Mouse (Mus musculus) testis, adult 2 months (tissue): ENCODE measurements around the gene Apol10b. TPM values are rescaled to one million over a fixed set of nuclear protein-coding genes. Genes with fewer than 3 reads are reported as not detected.

ENCODE experiments used
- H3K27ac ChIP-seq: fragments of 200-500 bp; 2 replicates; pipeline ENCODE4 v1.5.1; 2012; ENCODE audit warnings: low read depth, low read length; ENCODE audit not compliant: control insufficient read depth, insufficient read depth
- H3K27me3 ChIP-seq: fragments of 200-500 bp; 2 replicates; pipeline ENCODE4 v1.6.1; 2012; ENCODE audit warnings: mild to moderate bottlenecking, low read length, moderate library complexity; ENCODE audit not compliant: control insufficient read depth, insufficient read depth
- H3K36me3 ChIP-seq: fragments of 200-500 bp; 2 replicates; pipeline ENCODE4 v1.6.1; 2012; ENCODE audit warnings: mild to moderate bottlenecking, low read length; ENCODE audit not compliant: control insufficient read depth, insufficient read depth
- H3K4me1 ChIP-seq: fragments of 200-500 bp; 2 replicates; pipeline ENCODE4 v1.6.1; 2012; ENCODE audit warnings: low read length; ENCODE audit not compliant: control insufficient read depth, insufficient read depth
- H3K4me3 ChIP-seq: fragments of 200-500 bp; 2 replicates; pipeline ENCODE4 v1.5.1; 2012; ENCODE audit warnings: low read depth, mild to moderate bottlenecking, low read length, moderate library complexity, mixed read lengths; ENCODE audit not compliant: control insufficient read depth
- CTCF ChIP-seq: fragments of 200-500 bp; IDR thresholded peaks from 2 replicates; pipeline ENCODE4 v1.5.1; 2012; ENCODE audit warnings: low read depth, mild to moderate bottlenecking, inconsistent platforms, low read length, moderate library complexity; ENCODE audit not compliant: control insufficient read depth, insufficient read depth, insufficient replicate concordance
- POLR2A ChIP-seq: fragments of 200-500 bp; IDR thresholded peaks from 2 replicates; pipeline ENCODE4 v1.6.1; 2012; ENCODE audit warnings: low read depth, mild to moderate bottlenecking, inconsistent platforms, low read length, moderate library complexity; ENCODE audit not compliant: control insufficient read depth
- polyA plus RNA-seq: library from polyadenylated mRNA; depleted of rRNA; stranded (reverse); fragments of >200 nt; gene quantifications from 2 replicates; pipeline ENCODE4 v1.2.3, GENCODE M21; 2012

The Apol10b gene
- polyA plus RNA-seq, 1 experiment: 0.05 TPM

DNA sequence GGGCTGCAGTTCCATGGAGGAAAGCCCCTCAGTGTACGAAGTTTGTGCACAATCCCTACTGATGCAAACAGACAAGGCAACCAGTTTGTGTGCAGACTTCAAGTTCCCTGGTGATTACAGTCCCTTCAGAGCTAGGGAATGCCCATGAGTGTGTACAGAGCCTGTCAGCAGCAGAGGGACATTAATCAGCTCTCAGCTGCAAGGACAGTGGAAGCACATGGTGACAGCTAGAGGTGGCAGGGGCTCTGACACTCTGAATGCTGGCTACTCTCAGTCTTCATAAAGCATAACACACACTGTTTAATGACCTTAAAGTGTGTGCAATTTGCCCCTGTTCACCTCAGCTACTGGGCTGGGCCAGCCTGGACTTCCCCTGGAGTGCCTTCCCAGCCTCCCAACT is 2.4 kb downstream of the Apol10b start:
- Histone ChIP-seq H3K4me1 (peaks cover 2% of the 10 kb centered on the region; the same call in 1 of the 2 replicates), H3K36me3 (no peaks in the 10 kb centered on the region), H3K27ac (no peak overlapping the region), H3K27me3 (no peaks in the 10 kb centered on the region), H3K4me3 (no peak overlapping the region)
- no peak for TF ChIP-seq CTCF
- no peak for TF ChIP-seq POLR2A

DNA sequence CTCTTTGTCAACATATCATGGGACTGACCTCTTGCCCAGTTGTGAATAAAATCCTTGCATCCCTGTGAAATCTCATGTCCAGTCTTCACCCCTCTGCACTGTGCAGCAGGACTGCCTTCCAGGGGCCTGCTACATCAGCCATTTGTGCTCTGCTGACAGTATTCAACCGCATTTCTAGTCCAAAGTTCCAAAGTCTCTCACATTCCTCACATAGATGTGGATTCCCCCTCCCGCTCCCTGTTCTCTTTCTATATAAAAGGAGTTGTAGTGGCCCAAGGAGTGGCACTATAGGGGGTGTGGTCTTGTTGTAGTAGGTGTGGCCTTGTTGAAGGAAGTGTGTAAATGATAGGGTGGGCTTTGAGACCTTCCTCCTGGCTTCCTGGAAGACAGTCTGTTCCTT is 5.0 kb downstream of the Apol10b start:
- Histone ChIP-seq H3K4me3 (no peak overlapping the region), H3K27me3 (no peaks in the 10 kb centered on the region), H3K4me1 (no peaks in the 10 kb centered on the region), H3K36me3 (no peaks in the 10 kb centered on the region), H3K27ac (no peak overlapping the region)
- TF ChIP-seq CTCF (no peak), POLR2A (no peak)

- no peak for TF ChIP-seq POLR2A
- Histone ChIP-seq H3K36me3 (no peaks in the 10 kb centered on the region), H3K27me3 (no peaks in the 10 kb centered on the region), H3K4me1 (no peaks in the 10 kb centered on the region), H3K4me3 (no peak overlapping the region), H3K27ac (no peak overlapping the region)
Measured at GRCm38 (mm10) chr15:77588981-77589380, 6.9 kb downstream of the Apol10b start.

GRCm38 (mm10) chr15:77587026-77587425 is 8.9 kb downstream of the Apol10b start:
- no peaks in the 10 kb centered on the region for H3K36me3 ChIP-seq
- H3K27me3 ChIP-seq: no peaks in the 10 kb centered on the region
- H3K4me3 ChIP-seq: no peak overlapping the region
- TF ChIP-seq POLR2A: no peak
- TF ChIP-seq CTCF: no peak
- no peak overlapping the region for H3K27ac ChIP-seq
- H3K4me1 ChIP-seq: no peaks in the 10 kb centered on the region

GRCm38 (mm10) chr15:77581681-77582080 is 14.2 kb downstream of the Apol10b start:
- no peak overlapping the region for H3K4me3 ChIP-seq
- H3K36me3 ChIP-seq: no peaks in the 10 kb centered on the region
- H3K27me3 ChIP-seq: no peaks in the 10 kb centered on the region
- TF ChIP-seq POLR2A (no peak), CTCF (no peak)
- no peak overlapping the region for H3K27ac ChIP-seq
- peaks cover 2% of the 10 kb centered on the region; the same call in 1 of the 2 replicates for H3K4me1 ChIP-seq

DNA sequence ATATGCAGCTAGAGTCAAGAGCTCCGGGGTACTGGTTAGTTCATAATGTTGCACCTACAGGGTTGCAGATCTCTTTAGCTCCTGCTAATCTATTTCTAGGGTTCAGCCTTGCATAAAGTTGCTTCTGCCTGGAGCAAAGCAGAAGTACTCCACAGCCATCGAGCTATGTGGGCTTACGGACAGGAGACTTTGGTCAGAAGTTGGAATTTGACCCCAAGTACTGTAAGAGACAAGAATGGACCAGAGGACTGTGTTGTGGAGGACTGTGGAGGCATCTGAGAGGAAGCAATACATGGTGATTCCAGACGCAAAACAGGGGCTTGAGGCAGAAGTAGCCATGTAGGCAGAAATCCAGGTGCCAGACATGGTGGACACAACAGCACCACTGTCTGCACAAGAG is 16.6 kb downstream of the Apol10b start:
- Histone ChIP-seq H3K4me1 (peaks cover 2% of the 10 kb centered on the region; the same call in 1 of the 2 replicates), H3K27ac (no peak overlapping the region), H3K36me3 (no peaks in the 10 kb centered on the region), H3K27me3 (no peaks in the 10 kb centered on the region), H3K4me3 (no peak overlapping the region)
- no peak for TF ChIP-seq CTCF
- TF ChIP-seq POLR2A: no peak

- no peak overlapping the region for H3K4me3 ChIP-seq
- no peaks in the 10 kb centered on the region for H3K27me3 ChIP-seq
- no peak overlapping the region for H3K27ac ChIP-seq
- H3K36me3 ChIP-seq: no peaks in the 10 kb centered on the region
- no peak for TF ChIP-seq POLR2A
- TF ChIP-seq CTCF: no peak
- peaks cover 2% of the 10 kb centered on the region; the same call in 1 of the 2 replicates for H3K4me1 ChIP-seq
Measured at GRCm38 (mm10) chr15:77578801-77579200, 17.1 kb downstream of the Apol10b start.

GRCm38 (mm10) chr15:77563219-77563618 is 32.7 kb downstream of the Apol10b start:
- TF ChIP-seq CTCF (no peak), POLR2A (no peak)
- 0 out of 2 replicates have a peak overlapping the region, but pooled peaks have one; percentile 34 for H3K4me3 ChIP-seq
- H3K36me3 ChIP-seq: no peaks in the 10 kb centered on the region
- no peak overlapping the region for H3K27ac ChIP-seq
- no peaks in the 10 kb centered on the region for H3K27me3 ChIP-seq
- H3K4me1 ChIP-seq: no peaks in the 10 kb centered on the region
